Mouse (Mus musculus) Patski (cell line): ENCODE measurements around the gene Rbl1. TPM values are rescaled to one million over a fixed set of nuclear protein-coding genes. Genes with fewer than 3 reads are reported as not detected.
"Not testable (repeated sequence)": the region's sequence is repeated elsewhere in the genome, so short reads cannot be mapped to it uniquely, and the experiment has no call there.

Experiments used
- ATAC-seq: fragments of 100-300 bp; one replicate; pipeline ENCODE4 v1.8.0; 2021
- CTCF ChIA-PET: fragments of 350-600 bp; sonication (Branson Sonifier 250); formaldehyde crosslinking; loops from one replicate; lab custom pipeline; 2022; ENCODE audit warnings: inconsistent platforms; lab: Charles Lee
- POLR2A ChIA-PET: fragments of 350-600 bp; sonication (Branson Sonifier 250); formaldehyde crosslinking; loops from one replicate; lab custom pipeline; 2022; ENCODE audit warnings: antibody characterized with exemption, inconsistent platforms; lab: Charles Lee
- DNase-seq: peaks from one replicate; pipeline ENCODE4 v3.0.0-alpha.2; 2011; ENCODE audit warnings: low read depth, low spot score
- H3K27me3 ChIP-seq: fragments of 371-371 bp; one replicate; pipeline ENCODE4 v1.5.1; 2021
- CTCF ChIP-seq: fragments of 100-300 bp; IDR thresholded peaks from one replicate; pipeline ENCODE4 v1.5.1; 2021
- in situ Hi-C: fragments of 300-500 bp; cut with MboI; formaldehyde crosslinking; loops from 3 replicates; pipeline ENCODE4 v1.11.1; 2018; ENCODE audit warnings: low pct_unique_long_range_greater_than_20kb, mixed read lengths
- polyA plus RNA-seq: library from polyadenylated mRNA; unstranded; gene quantifications from one replicate; pipeline ENCODE4 v1.2.3, GENCODE M21; 2021

Gene Rbl1
- polyA plus RNA-seq, 1 experiment from 2014 or later: 14.7 TPM

DNA sequence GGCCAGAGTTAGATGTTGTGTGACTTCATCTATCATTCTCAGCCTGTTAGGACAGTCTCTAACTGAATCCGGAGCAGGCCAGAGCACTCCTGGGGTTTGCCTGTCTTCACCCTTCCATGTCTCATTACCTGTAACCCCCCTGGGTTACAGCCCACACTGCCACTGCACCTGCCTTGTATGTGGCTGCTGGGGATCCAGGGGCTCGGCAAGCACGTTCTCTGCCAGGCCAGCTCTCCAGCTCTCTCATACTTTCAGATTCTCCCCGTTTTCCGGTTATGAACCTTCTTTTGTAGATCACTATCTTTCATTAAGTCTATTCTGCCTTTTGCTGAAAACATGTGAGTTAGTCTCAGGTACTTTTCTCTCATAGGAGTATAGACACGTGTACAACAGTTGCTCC lies 2.0 kb downstream of the Rbl1 start:
- POLR2A ChIA-PET: interaction anchor here (0.9 kb wide), 1 partner anchor 76 kb away, joined by 3 read pairs; no protein-coding TSS in a partner anchor

DNA sequence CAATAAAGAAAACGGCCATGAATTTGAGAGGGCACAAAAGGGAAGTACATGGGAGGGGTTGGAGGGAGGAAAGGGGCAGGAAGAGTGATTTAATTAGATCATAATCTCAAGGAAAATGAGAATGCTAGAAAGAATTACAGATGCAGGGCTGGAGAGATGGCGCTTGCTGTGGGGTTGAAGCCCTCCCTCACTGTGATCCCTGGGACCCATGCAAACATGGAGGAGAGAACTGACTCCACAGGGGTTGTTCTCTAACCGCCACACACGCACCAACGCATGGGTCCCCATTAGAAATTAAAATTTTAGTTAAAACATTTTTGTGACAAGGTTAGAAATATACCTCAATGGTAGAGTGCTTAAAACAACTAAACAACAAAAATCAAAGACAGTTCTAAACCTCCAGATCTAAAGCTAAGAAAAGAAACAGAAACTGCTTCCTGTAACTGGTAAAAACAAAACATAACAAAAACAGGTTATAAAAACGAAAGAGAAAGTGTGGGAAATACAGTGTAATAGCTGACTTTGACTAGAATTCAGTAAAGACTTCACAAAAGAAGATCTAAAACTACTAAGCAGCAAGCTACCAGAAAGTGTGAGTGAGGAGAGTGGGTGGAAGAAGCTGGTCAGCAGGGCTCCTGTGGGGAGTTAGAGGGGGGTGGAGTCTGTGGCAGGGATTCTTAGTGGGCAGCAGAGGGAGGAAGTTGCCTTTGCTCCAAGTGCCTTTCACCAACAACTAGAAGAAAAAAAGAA lies 3.1 kb downstream of the Rbl1 start:
- no peak for DNase-seq
- no peak for TF ChIP-seq CTCF
- ChIA-PET CTCF (no interaction called here), POLR2A (no interaction called here)
- ATAC-seq: peak; percentile 37
- in situ Hi-C loops: no loop called here
- no peaks in the 10 kb centered on the region for H3K27me3 ChIP-seq

More for the DNA sequence above, 2.0 kb downstream of the Rbl1 start:
- CTCF ChIA-PET: no interaction called here
- no peaks in the 10 kb centered on the region for H3K27me3 ChIP-seq
- in situ Hi-C loops: no loop called here
- no peak for TF ChIP-seq CTCF
- no peak for DNase-seq
- no peak for ATAC-seq

DNA sequence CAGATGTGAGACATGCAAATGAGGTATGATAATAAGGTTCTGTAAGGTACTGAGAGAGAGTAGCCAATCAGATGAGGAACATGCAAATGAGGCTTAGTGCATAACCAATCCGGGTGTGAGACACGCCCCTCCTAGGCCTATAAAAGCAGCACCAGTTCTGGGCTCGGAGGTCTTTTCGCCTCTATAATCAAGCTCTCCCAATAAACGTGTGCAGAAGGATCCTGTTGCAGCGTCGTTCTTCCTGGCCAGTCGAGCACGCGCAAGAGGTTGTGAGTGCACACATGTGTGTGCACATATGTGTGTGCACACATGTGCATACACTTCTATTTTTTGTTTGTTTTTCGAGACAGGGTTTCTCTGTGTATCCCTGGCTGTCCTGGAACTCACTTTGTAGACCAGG lies 5.9 kb downstream of the Rbl1 start:
- in situ Hi-C loops, DNase-seq, POLR2A ChIA-PET, ATAC-seq, CTCF ChIA-PET, H3K27me3 ChIP-seq: not testable (repeated sequence)

DNA sequence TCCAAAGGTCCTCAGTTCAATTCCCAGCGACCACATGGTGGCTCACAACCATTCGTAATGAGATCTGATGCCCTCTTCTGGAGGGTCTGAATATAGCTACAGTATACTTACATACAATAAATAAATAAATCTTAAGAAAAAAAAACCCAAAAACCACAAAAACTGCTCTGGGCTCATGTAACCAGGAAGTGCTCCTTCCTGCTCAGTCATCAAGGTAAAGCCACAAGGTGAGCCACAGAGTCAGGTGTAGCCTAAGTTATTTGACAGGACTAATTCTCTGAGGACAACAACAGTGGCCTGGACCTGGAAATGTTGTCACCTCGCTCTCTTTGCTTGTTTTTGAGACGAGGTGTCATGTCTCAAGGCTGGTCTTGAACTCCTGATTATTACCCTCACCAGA lies 13.7 kb downstream of the Rbl1 start:
- CTCF ChIA-PET: no interaction called here
- H3K27me3 ChIP-seq: no peaks in the 10 kb centered on the region
- ATAC-seq (no peak), DNase-seq (no peak)
- peak; percentile 28 for TF ChIP-seq CTCF
- POLR2A ChIA-PET: no interaction called here
- in situ Hi-C loops: no loop called here

DNA sequence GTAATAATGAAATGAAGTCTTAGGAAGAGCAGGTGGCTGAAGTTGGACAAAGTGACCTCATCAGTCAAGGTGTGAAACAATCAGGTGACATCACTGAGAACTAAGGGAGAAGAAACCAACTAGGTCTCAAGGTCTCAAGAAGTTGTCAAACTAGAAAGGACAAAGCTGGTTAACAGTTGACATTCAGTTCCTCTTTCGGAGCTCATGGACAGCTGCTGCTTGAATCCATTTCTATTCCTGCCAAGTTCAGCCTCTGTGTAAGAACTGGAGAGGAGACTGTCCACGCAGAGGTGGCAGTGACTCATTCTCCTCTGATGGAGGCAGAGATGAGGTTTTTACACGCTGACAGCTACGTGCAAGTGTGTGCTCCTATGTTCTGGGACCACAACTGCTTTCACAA lies 17.1 kb downstream of the Rbl1 start:
- no peak for ATAC-seq
- POLR2A ChIA-PET: no interaction called here
- in situ Hi-C loops: no loop called here
- H3K27me3 ChIP-seq: no peaks in the 10 kb centered on the region
- no peak for TF ChIP-seq CTCF
- CTCF ChIA-PET: interaction anchor here (0.8 to 1.5 kb wide), 2 partner anchors 37 to 40 kb away, joined by 3 to 4 read pairs; no protein-coding TSS in a partner anchor
- no peak for DNase-seq

DNA sequence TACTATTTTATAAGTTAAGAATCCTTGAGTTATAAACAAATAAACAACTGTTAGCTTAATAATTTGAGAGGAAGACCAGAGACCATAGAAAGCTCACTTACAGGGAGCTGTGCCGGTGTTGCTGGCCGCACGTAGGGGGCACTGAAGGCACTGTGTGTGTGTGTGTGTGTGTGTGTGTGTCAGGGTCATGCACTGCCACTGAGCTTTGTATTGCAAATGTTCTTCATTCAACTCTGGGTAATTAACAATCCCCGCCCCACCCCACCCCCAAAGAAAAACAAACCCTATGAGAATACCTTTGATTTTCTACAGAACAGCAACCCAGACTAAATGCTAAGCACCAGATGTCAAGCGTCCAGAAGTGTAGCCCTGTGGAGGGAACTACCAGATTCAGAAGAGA lies 17.8 kb downstream of the Rbl1 start:
- DNase-seq: no peak

DNA sequence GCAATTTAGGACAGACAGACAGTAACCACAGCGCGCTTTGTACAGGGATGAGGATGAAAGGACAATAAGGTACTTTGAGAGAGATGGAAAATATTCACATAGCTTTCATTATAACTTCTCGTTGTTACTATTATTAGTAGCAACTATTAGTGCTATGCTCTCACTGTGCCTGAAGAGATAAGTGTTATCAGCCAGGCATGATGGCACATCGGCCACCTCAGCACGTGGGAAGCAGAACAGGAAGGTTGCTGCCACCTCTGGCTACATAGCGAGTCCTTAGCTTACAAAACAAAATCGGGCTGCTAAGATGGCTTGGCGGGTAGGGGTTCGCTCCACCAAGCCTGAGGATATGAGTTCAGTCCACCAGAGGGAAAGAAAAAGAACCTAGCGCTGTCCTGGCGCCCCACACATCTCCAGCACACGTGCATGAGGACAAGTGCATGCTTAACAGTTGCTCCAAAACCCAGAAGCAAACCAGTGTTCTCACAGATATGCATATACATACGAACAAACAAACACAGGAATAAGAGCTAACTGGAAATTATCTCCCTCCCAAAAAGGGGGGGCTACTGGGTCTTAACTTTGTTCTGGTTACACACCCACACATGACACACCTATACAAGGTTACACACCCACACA lies 19.2 kb downstream of the Rbl1 start:
- CTCF ChIA-PET: no interaction called here
- ATAC-seq: no peak
- DNase-seq: no peak
- in situ Hi-C loops: no loop called here
- no peaks in the 10 kb centered on the region for H3K27me3 ChIP-seq
- TF ChIP-seq CTCF: no peak
- POLR2A ChIA-PET: no interaction called here

More for the DNA sequence above, 17.8 kb downstream of the Rbl1 start:
- CTCF ChIA-PET: interaction anchor here (1.5 kb wide), 1 partner anchor 36 kb away, joined by 4 read pairs; no protein-coding TSS in a partner anchor
- POLR2A ChIA-PET: no interaction called here
- TF ChIP-seq CTCF: no peak
- no peak for ATAC-seq
- in situ Hi-C loops: no loop called here
- H3K27me3 ChIP-seq: no peaks in the 10 kb centered on the region

DNA sequence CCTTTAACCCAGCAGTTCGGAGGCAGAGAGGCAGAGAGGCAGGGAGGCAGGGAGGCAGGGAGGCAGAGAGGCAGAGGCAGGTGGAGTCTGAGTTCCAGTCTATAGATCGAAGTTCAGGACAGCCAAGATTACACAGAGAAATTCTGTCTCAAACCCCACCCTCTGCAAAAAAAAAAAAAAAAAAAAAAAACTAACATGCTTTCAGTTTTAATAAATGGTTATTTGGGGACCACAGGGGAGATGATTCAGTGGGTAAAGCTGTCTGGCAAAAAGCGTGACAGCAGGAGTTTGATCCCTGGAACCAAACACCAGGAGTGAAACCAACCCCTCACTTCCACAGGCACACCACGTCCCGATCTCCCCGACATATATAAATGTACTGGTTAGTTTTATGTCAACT lies 26.2 kb downstream of the Rbl1 start:
- ATAC-seq (no peak), DNase-seq (no peak)
- H3K27me3 ChIP-seq: no peaks in the 10 kb centered on the region
- ChIA-PET POLR2A (no interaction called here), CTCF (no interaction called here)
- TF ChIP-seq CTCF: no peak
- in situ Hi-C loops: no loop called here

DNA sequence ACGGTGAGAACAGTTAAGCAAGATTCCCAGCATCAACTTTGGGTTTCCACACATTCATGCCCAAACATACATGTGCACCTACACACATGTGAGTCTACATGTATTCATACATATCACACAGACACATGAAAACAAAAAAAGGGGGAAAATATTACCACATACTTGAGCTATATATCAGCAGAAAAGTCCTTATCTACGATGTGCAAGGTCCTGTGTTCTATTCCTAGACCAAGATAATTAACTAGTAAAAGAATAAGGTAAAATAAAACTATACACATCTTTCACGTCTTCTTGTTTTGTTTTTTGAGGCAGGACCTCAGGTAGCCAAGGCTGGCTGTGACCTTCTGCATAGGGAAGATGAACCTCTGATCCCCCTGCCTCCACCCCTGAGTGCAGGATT lies 28.1 kb downstream of the Rbl1 start:
- DNase-seq (no peak), ATAC-seq (no peak)
- ChIA-PET CTCF (no interaction called here), POLR2A (no interaction called here)
- in situ Hi-C loops: no loop called here
- no peak for TF ChIP-seq CTCF
- no peaks in the 10 kb centered on the region for H3K27me3 ChIP-seq

DNA sequence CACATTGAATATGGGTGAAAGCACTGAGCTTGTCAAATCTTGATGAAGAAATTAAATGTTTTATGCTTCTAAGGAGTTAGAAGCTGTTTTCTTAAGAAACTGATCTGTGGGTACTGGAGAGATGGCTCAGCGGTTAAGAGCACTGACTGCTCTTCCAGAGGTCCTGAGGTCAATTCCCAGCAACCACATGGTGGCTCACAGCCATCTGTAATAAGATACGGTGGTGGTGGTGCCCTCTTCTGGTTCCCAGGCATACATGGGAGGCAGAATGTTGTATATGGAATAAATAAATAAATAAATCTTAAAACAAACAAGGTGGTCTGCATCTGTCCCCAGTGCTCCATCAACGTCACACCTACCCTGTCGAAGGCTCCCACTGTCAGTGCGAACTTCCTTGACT lies 29.9 kb downstream of the Rbl1 start:
- POLR2A ChIA-PET: no interaction called here
- CTCF ChIA-PET: interaction anchor here (1.4 kb wide), 1 partner anchor 41 kb away, joined by 3 read pairs; no protein-coding TSS in a partner anchor
- TF ChIP-seq CTCF: peak; percentile 56
- no peak for ATAC-seq
- no peaks in the 10 kb centered on the region for H3K27me3 ChIP-seq
- in situ Hi-C loops: no loop called here
- no peak for DNase-seq

DNA sequence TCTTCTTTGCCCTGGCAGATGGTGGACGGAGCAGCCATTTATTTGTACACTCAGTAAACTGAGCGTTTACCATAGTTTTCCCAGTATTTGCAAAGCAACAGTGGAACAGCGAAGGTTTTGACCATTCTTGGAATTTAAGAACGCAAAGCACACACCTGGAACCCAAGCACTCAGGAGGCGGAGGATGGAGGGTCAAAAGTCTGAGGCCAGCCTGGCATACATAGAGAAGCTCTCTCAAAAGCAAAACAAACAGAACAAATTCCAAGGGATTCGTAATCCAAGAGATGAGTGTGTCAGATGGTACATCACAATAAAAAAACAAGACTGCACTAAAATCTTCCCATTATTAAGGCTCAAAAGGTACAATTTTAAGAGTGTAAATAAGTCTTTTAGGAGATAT lies 30.8 kb downstream of the Rbl1 start:
- ATAC-seq (no peak), DNase-seq (no peak)
- ChIA-PET POLR2A (no interaction called here), CTCF (interaction anchor here (0.7 to 1.4 kb wide), 2 partner anchors 9 to 40 kb away, joined by 3 to 4 read pairs; no protein-coding TSS in a partner anchor)
- no peaks in the 10 kb centered on the region for H3K27me3 ChIP-seq
- in situ Hi-C loops: no loop called here
- TF ChIP-seq CTCF: no peak
